Mouse (Mus musculus) embryonic facial prominence, embryonic 13.5 days (tissue): ENCODE measurements at regions not wholly inside any gene's neighbourhood (a gene's known extent, or its start where the extent isn't known, plus 50 kb on each side); places are given as distances from the start of the nearest gene placed in this dataset.
A peak's percentile ranks its signal among the peaks of the same experiment; 100 is the strongest.

ENCODE experiments used
- ATAC-seq: fragments of 200-750 bp; cut with Nextera tagmentation; 2 replicates; pipeline ENCODE4 v1.8.0; 2017; ENCODE audit warnings: low read depth; ENCODE audit not compliant: insufficient number of reproducible peaks, insufficient read depth, low FRiP score, low TSS enrichment
- H3K27ac ChIP-seq: fragments of 300-500 bp; sonication (generic); 2 replicates; pipeline ENCODE4 v1.5.1; 2015; ENCODE audit warnings: moderate library complexity, mild to moderate bottlenecking, inconsistent platforms
- H3K27me3 ChIP-seq: fragments of 300-500 bp; sonication (generic); 2 replicates; pipeline ENCODE4 v1.6.1; 2015; ENCODE audit warnings: mild to moderate bottlenecking, inconsistent platforms
- H3K36me3 ChIP-seq: fragments of 300-500 bp; sonication (generic); 2 replicates; pipeline ENCODE4 v1.6.1; 2015; ENCODE audit warnings: mild to moderate bottlenecking, inconsistent platforms
- H3K4me1 ChIP-seq: fragments of 300-500 bp; sonication (generic); 2 replicates; pipeline ENCODE4 v1.6.1; 2015; ENCODE audit warnings: inconsistent platforms
- H3K4me2 ChIP-seq: fragments of 300-500 bp; sonication (generic); 2 replicates; pipeline ENCODE4 v1.6.1; 2015; ENCODE audit warnings: moderate library complexity, mild to moderate bottlenecking, inconsistent platforms
- H3K4me3 ChIP-seq: fragments of 300-500 bp; sonication (generic); 2 replicates; pipeline ENCODE4 v1.5.1; 2015; ENCODE audit warnings: mild to moderate bottlenecking, inconsistent platforms
- H3K9ac ChIP-seq: fragments of 300-500 bp; sonication (generic); 2 replicates; pipeline ENCODE4 v1.6.1; 2015; ENCODE audit warnings: mild to moderate bottlenecking, inconsistent platforms
- H3K9me3 ChIP-seq: fragments of 300-500 bp; sonication (generic); 2 replicates; pipeline ENCODE4 v1.6.1; 2016; ENCODE audit warnings: inconsistent platforms
- WGBS: fragments of 180-500 bp; shearing (Covaris S2); methylation state at CpG from one replicate; pipeline ENCODE4 v1.1.7; 2015; ENCODE audit warnings: mixed read lengths; 5-methylcytosine and 5-hydroxymethylcytosine counted together

DNA sequence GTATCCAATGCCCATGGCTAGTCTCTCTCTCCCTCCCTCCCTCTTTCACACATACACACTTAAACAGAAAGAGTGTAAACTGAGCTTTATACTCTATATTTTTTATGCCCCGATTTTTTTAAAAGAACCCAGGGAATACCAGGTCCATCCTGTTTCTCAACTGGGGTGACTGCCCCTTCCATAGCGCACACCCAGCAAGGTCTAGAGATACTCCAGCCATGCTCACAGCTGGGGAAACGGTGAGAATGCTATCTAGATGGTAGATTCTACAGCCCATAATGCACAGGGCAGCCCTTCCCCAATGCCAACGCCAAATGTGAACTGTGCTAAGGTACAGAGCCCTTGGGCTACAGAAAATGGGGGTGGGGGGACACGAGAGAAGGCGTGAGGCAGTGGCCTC lies 51.2 kb upstream of the Tln2 start:
- Histone ChIP-seq H3K9me3 (no peaks in the 10 kb centered on the region), H3K36me3 (no peaks in the 10 kb centered on the region), H3K9ac (no peak overlapping the region), H3K4me2 (no peak overlapping the region), H3K4me3 (no peak overlapping the region), H3K27me3 (no peaks in the 10 kb centered on the region), H3K27ac (no peak overlapping the region), H3K4me1 (peaks cover 22% of the 10 kb centered on the region)
- whole genome bisulfite sequencing: 91% methylated on average over 6 of the region's 6 CpGs
- no peak for ATAC-seq

GRCm38 (mm10) chr9:67611676-67612075 lies 52.2 kb upstream of the Tln2 start:
- 80% methylated on average over 6 of the region's 6 CpGs for WGBS

DNA sequence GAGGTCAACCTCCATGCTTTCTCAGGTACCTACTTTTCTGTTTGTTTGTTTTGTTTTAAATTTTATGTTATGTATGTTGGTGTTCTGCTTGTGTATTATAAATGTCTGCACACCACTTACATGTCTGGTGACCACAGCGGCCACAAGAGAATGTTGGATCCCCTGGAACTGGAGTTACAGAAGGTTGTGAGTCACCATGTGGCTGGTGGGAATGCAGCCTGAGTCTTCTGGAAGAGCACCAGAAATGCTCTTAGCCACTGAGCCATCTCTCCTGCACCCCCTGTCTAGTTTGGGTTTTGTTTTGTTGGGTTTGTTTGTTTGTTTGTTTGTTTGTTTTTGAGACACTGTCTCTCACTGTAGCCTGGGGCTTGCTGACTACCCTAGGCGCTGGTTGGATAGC lies 52.6 kb upstream of the Tln2 start:
- Histone ChIP-seq H3K4me3 (no peak overlapping the region), H3K4me2 (no peak overlapping the region), H3K36me3 (no peaks in the 10 kb centered on the region), H3K9me3 (no peaks in the 10 kb centered on the region), H3K27ac (no peak overlapping the region), H3K27me3 (no peaks in the 10 kb centered on the region), H3K4me1 (peaks cover 24% of the 10 kb centered on the region), H3K9ac (no peak overlapping the region)
- 93% methylated on average over 2 of the region's 2 CpGs for WGBS
- ATAC-seq: no peak

More at GRCm38 (mm10) chr9:67611676-67612075, 52.2 kb upstream of the Tln2 start:
- Histone ChIP-seq H3K9me3 (no peaks in the 10 kb centered on the region), H3K4me3 (no peak overlapping the region), H3K9ac (no peak overlapping the region), H3K36me3 (no peaks in the 10 kb centered on the region), H3K4me1 (peaks cover 20% of the 10 kb centered on the region), H3K27ac (no peak overlapping the region), H3K27me3 (no peaks in the 10 kb centered on the region), H3K4me2 (no peak overlapping the region)
- ATAC-seq: no peak

DNA sequence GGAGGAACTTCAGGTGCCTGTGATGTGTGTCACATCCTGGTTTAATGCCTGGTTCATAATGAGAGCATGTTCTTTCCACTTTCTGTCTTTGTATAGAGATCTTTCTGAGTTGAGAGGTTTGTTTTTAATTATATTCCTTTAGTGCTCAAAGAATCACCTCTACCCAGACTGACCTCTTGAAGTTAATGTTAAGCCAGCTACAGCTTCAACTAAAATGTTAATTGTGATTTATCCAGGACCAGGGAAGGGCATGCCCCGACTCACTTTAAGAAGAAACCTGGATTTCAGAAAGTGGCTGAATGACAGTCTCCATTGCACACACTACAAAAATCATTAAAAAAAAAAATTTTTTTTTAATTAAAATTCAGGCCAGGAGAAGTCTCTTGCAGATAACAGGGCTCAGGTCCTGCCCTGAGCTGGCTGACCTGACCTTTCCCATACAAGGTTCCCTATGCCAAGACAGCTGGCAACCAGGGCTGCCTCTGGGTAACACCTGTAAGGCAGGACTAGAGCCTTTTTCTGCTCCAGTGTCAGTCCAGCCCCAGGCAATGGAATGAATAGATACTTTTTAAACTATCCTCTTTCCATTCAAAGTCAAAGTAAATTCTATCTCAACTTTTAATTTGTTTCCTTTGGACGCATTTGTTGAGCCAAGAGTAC lies 54.7 kb upstream of the Tln2 start:
- ATAC-seq: no peak
- H3K27ac ChIP-seq: no peak overlapping the region
- no peak overlapping the region for H3K4me2 ChIP-seq
- no peaks in the 10 kb centered on the region for H3K27me3 ChIP-seq
- no peak overlapping the region for H3K4me3 ChIP-seq
- H3K9ac ChIP-seq: no peak overlapping the region
- no peaks in the 10 kb centered on the region for H3K36me3 ChIP-seq
- H3K4me1 ChIP-seq: peaks cover 39% of the 10 kb centered on the region
- no peaks in the 10 kb centered on the region for H3K9me3 ChIP-seq
- 34% methylated on average over 2 of the region's 2 CpGs for WGBS

DNA sequence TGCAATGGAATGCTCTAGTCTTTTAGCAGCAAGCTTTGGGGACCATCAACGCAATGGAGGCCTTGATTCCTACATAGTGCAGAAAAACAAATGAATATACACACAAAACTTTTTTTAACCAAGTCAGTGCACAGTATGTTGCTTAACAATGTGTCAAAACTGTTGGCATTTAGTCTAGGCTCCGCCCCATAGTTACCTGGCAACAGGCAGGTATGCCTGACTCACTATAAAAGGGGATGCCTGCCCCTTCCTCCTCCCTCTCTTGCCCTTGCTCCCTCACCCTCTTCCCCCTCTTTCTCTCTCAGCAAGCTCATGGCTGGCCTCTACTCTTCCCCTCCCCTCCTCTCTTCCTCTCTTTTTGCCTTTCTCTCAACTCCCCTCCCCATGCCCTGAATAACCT lies 56.7 kb upstream of the Tln2 start:
- no peak for ATAC-seq
- Histone ChIP-seq H3K4me2 (no peak overlapping the region), H3K27ac (no peak overlapping the region), H3K9ac (no peak overlapping the region), H3K36me3 (no peaks in the 10 kb centered on the region), H3K27me3 (no peaks in the 10 kb centered on the region), H3K4me3 (no peak overlapping the region), H3K9me3 (no peaks in the 10 kb centered on the region), H3K4me1 (peaks cover 47% of the 10 kb centered on the region)
- WGBS: 97% methylated on average over 2 of the region's 2 CpGs

DNA sequence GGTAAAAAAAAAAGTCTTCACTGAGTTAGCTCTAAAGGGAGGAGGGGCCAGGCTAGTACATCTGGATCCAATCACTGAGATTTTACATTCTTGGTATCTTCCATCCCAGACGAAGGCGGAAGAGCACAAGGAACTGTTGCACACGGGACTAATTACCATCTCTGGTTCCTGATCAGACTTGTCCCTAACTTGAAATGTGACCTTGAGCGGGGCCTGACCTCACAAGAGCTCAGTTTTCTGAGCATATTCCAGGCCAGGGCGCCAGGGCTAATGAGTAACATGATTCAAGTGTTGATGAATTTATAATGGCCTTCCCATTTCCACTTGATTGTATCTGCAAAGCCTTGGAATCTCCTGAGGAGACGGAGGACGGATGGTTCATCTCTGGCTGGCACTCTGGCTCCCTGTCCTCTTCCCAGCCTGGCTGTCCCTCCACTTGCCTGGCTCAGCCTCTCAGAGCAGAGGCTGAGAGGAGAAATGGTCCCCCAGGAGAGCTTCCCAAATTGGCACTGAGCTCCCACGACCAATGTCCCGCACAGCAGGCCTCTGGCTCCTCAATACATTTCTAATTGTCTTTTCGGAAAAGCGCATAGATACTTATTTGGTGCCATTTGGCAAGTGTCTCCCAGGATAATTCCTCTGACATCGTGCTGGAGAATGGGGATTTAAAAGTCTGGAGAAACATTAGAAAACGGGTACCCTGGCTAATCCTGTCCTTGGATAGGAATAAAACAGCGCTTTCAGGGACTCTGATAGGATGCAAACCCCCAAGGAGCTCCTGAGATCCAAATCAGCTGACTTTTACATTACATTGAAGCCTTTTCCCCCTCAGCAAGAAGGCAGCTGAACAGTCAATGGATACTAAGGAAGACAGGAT lies 58.1 kb upstream of the Tln2 start:
- Histone ChIP-seq H3K27ac (peak overlapping the region; percentile 80), H3K4me3 (no peak overlapping the region), H3K4me1 (peaks cover 52% of the 10 kb centered on the region), H3K9ac (peak overlapping the region; percentile 21; the same call in 1 of the 2 replicates), H3K4me2 (peak overlapping the region; percentile 37), H3K36me3 (no peaks in the 10 kb centered on the region), H3K9me3 (no peaks in the 10 kb centered on the region), H3K27me3 (no peaks in the 10 kb centered on the region)
- ATAC-seq: no peak
- WGBS: 21% methylated on average over 14 of the region's 14 CpGs

DNA sequence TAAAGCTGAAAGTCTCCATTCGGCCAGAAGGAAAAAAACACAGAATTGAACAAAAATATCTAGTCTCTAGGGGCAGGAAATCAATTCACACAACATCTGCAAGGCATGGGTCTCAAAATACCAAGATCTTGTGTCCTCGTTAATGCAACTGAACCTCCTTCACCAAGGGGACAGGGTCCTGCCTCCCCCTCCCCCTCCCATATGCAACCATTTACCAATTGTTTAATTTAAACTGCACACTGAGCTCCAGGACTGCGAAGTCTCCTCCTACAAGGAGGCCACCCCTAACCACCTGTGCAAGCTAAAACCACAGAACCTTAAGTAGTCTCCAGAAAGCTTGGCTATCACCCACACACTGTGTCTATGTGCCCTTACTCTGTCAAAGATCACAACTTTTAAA lies 61.4 kb upstream of the Tln2 start:
- H3K9ac ChIP-seq: no peak overlapping the region
- H3K36me3 ChIP-seq: no peaks in the 10 kb centered on the region
- ATAC-seq: no peak
- H3K27ac ChIP-seq: peak overlapping the region; percentile 35
- H3K4me2 ChIP-seq: no peak overlapping the region
- WGBS: 22% methylated on average over 3 of the region's 3 CpGs
- H3K4me3 ChIP-seq: no peak overlapping the region
- H3K4me1 ChIP-seq: peaks cover 39% of the 10 kb centered on the region
- no peaks in the 10 kb centered on the region for H3K27me3 ChIP-seq
- H3K9me3 ChIP-seq: no peaks in the 10 kb centered on the region

DNA sequence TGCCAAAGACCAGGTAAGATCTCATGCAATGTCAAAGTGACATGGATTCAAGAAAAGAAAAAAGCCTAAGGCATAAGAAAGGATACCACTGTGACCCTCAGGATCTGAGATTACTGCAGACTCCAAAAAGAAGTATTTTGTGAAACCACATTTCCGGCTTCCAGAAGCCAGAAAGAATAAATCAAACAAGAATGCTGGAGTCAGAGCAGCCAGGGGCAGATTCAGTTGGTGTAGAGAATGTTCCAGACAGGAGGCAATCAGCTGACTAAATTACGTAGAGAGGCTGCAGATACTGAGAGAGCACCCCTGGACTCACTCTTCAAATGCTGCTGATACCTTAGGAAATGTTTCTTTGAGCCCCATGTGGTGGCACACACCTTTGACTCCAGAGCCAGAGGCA lies 67.7 kb upstream of the Tln2 start:
- H3K27me3 ChIP-seq: 0 out of 2 replicates have a peak, but pooled peaks cover 3% of the 10 kb centered on the region
- no peak overlapping the region for H3K4me2 ChIP-seq
- ATAC-seq: no peak
- peaks cover 14% of the 10 kb centered on the region for H3K4me1 ChIP-seq
- H3K27ac ChIP-seq: no peak overlapping the region
- 61% methylated on average over 2 of the region's 2 CpGs for WGBS
- H3K9ac ChIP-seq: no peak overlapping the region
- H3K36me3 ChIP-seq: no peaks in the 10 kb centered on the region
- H3K9me3 ChIP-seq: no peaks in the 10 kb centered on the region
- H3K4me3 ChIP-seq: no peak overlapping the region

DNA sequence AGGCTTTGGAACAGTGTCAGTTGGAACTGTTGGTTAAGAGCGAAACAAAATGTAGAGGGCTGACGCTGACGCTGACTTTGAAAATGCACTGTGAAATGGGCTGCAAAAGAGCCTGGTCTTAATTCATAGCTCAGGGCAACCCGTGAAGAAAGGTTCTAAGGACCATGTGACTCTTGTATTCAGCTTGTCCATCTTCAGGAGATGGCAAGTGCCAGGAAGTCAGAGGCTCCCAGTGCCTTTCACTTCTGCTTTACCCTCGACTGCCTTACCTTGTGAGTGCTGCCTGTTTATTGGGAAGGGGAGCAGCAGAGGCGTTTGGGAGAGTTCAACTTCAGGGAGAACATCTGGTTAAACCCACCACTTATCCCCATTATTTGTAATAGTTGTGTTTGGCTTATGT lies 70.1 kb upstream of the Tln2 start:
- Histone ChIP-seq H3K4me3 (no peak overlapping the region), H3K9ac (no peak overlapping the region), H3K27ac (no peak overlapping the region), H3K36me3 (no peaks in the 10 kb centered on the region), H3K4me1 (peaks cover 21% of the 10 kb centered on the region), H3K9me3 (no peaks in the 10 kb centered on the region), H3K27me3 (0 out of 2 replicates have a peak, but pooled peaks cover 3% of the 10 kb centered on the region), H3K4me2 (no peak overlapping the region; the same call in 1 of the 2 replicates)
- no peak for ATAC-seq
- 22% methylated on average over 6 of the region's 6 CpGs for WGBS

GRCm38 (mm10) chr9:67630173-67630572 lies 70.7 kb upstream of the Tln2 start:
- no peak for ATAC-seq
- H3K36me3 ChIP-seq: no peaks in the 10 kb centered on the region
- no peaks in the 10 kb centered on the region for H3K9me3 ChIP-seq
- H3K4me3 ChIP-seq: no peak overlapping the region
- H3K4me1 ChIP-seq: peaks cover 21% of the 10 kb centered on the region
- H3K9ac ChIP-seq: no peak overlapping the region
- WGBS: 56% methylated on average over 3 of the region's 3 CpGs
- no peak overlapping the region for H3K27ac ChIP-seq
- 0 out of 2 replicates have a peak, but pooled peaks cover 3% of the 10 kb centered on the region for H3K27me3 ChIP-seq
- no peak overlapping the region for H3K4me2 ChIP-seq

GRCm38 (mm10) chr9:67631741-67632243 lies 72.3 kb upstream of the Tln2 start:
- 3% methylated on average over 6 of the region's 6 CpGs for WGBS

More at GRCm38 (mm10) chr9:67631741-67632243, 72.3 kb upstream of the Tln2 start:
- Histone ChIP-seq H3K4me1 (peaks cover 21% of the 10 kb centered on the region), H3K4me3 (peak overlapping the region; percentile 83), H3K9me3 (no peaks in the 10 kb centered on the region), H3K4me2 (peak overlapping the region; percentile 98), H3K27me3 (0 out of 2 replicates have a peak, but pooled peaks cover 3% of the 10 kb centered on the region), H3K36me3 (no peaks in the 10 kb centered on the region), H3K9ac (peak overlapping the region; percentile 91), H3K27ac (no peak overlapping the region)
- no peak for ATAC-seq
